16 mouse cellular contexts compared by ENCODE assay signal in the genomic region with DNA sequence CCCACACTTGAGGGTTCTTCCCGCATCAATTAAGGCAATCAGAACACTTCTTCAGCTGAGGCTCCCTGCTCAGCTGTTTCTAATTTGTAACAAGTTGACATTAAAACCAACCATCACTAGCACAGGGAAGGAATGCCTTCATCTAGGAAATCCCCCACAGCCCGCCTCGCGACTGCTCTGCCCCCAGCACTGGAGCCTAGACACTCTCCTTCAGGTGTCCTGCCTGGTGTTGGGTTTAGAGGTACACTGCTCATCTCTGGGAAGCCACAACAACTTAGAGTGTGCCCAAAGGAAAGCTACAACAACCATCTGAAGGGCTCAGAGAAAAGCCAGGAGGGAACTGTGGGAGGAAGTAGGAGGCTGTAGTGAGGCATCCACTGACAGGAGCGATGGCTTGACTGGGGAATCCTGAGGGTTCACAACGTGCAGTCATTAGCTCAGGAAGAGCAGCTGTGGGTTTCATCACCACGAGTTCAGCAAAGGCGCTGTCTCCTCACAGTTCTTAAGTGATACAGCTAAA. TPM values are rescaled to one million over a fixed set of nuclear protein-coding genes. Genes with fewer than 3 reads are reported as not detected.
DNase-seq lines count a peak whose midpoint lies in the region; ATAC-seq lines count a peak whose summit lies in the region.
"Had no signal": no experiment of that assay in that cellular context is flagged by ENCODE, and none has a peak within 500 bp of the region (broad histone marks: within the 10 kb centered on the region; RNA-seq: fewer than 3 reads in every experiment).

No protein-coding gene starts in this region.

- peak overlapping the region; percentile 52; the same call in 1 of the 2 replicates for H3K27ac ChIP-seq in forebrain, embryonic 13.5 days
- H3K27ac ChIP-seq in forebrain, embryonic 10.5 days, result no peak overlapping the region
- H3K27ac ChIP-seq: embryonic facial prominence, embryonic 13.5 days; hindbrain, embryonic 15.5 days had no signal

- no peaks in the 10 kb centered on the region for H3K27me3 ChIP-seq in forebrain, embryonic 13.5 days
- H3K27me3 ChIP-seq in forebrain, embryonic 10.5 days (ENCODE audit: poor library complexity, severe bottlenecking), result no peaks in the 10 kb centered on the region
- H3K27me3 ChIP-seq: embryonic facial prominence, embryonic 13.5 days; hindbrain, embryonic 15.5 days had no signal

- no peak overlapping the region for H3K4me2 ChIP-seq in forebrain, embryonic 13.5 days
- H3K4me2 ChIP-seq: embryonic facial prominence, embryonic 13.5 days; hindbrain, embryonic 15.5 days; liver, embryonic 11.5 days had no signal

- no peak for DNase-seq in forebrain, embryonic 10.5 days (ENCODE audit: extremely low spot score, low spot score)
- DNase-seq in brain, adult 2 months (ENCODE audit: low read depth, low spot score), result peak; percentile 79
- DNase-seq in frontal cortex, postnatal 10 days (ENCODE audit: low spot score in 2 of 2), result peak; percentile 22 to 36
- peak; percentile 33 to 44 for DNase-seq in left cerebral cortex, adult 9 months (ENCODE audit: low spot score in 2 of 2)
- no peak for DNase-seq in ovary, postnatal 36 days (ENCODE audit: low spot score)
- no peak for DNase-seq in heart, postnatal 25 days (ENCODE audit: low spot score)
- no peak for DNase-seq in cerebellum, adult 11 months
- DNase-seq: cerebellum, postnatal 14 days; heart, adult 18-20 months; kidney, adult 11 months; thymus, postnatal 25 days had no signal

- no peaks in the 10 kb centered on the region for H3K9me3 ChIP-seq in forebrain, embryonic 13.5 days (replicated peaks)
- no peaks in the 10 kb centered on the region for H3K9me3 ChIP-seq in forebrain, embryonic 10.5 days
- H3K9me3 ChIP-seq: embryonic facial prominence, embryonic 13.5 days; hindbrain, embryonic 15.5 days had no signal

- H3K36me3 ChIP-seq in forebrain, embryonic 13.5 days (ENCODE audit: poor library complexity, severe bottlenecking), result no peaks in the 10 kb centered on the region
- no peaks in the 10 kb centered on the region for H3K36me3 ChIP-seq in forebrain, embryonic 10.5 days (replicated peaks)
- H3K36me3 ChIP-seq: embryonic facial prominence, embryonic 13.5 days; hindbrain, embryonic 15.5 days had no signal

- H3K4me3 ChIP-seq in forebrain, embryonic 13.5 days, result no peak overlapping the region
- H3K4me3 ChIP-seq in forebrain, embryonic 10.5 days, result no peak overlapping the region
- H3K4me3 ChIP-seq: embryonic facial prominence, embryonic 13.5 days; hindbrain, embryonic 15.5 days had no signal

- no peaks in the 10 kb centered on the region for H3K4me1 ChIP-seq in forebrain, embryonic 13.5 days
- H3K4me1 ChIP-seq in forebrain, embryonic 10.5 days, result no peaks in the 10 kb centered on the region
- H3K4me1 ChIP-seq: hindbrain, embryonic 15.5 days had no signal

- 83% methylated on average over 8 of the region's 8 CpGs for WGBS in forebrain, embryonic 13.5 days
- WGBS in forebrain, embryonic 10.5 days, result 77% methylated on average over 8 of the region's 8 CpGs

- intact Hi-C loops in heart, postnatal 25 days (cut with DNase I), result no loop called here

- no peak for ATAC-seq in forebrain, embryonic 13.5 days
- ATAC-seq: lung, postnatal 0 days had no signal

- no peak overlapping the region for H3K9ac ChIP-seq in forebrain, embryonic 13.5 days
- H3K9ac ChIP-seq: embryonic facial prominence, embryonic 13.5 days; hindbrain, embryonic 15.5 days had no signal

RNA-seq across cellular contexts. Expression of gene Dgkg, which starts 30.8 kb away (rescaled TPM):
- polyA plus RNA-seq in forebrain, embryonic 13.5 days (2015; fragmentation: Nextera tagmentation; extraction: Ambion mirVana), result 1.00 and 1.3 TPM in 2 replicates
- 0.07 and 0.15 TPM in 2 replicates for polyA plus RNA-seq in forebrain, embryonic 10.5 days (2016; fragmentation: Nextera tagmentation; extraction: Ambion mirVana)
- under 1 TPM; 0.50 to 0.57 TPM for total RNA-seq in heart, postnatal 25 days (2021)

Comparison
In these comparisons a context has a peak if more than half of its experiments do, and no peak if none do; other contexts are left out.
1. DNase-seq: peak in brain, adult 2 months (single experiment), frontal cortex, postnatal 10 days (2 of 2) and left cerebral cortex, adult 9 months (2 of 2); none in forebrain, embryonic 10.5 days (single experiment), ovary, postnatal 36 days (single experiment), heart, postnatal 25 days (single experiment) and cerebellum, adult 11 months (single experiment).